Mouse (Mus musculus): ENCODE results near the gene Grin3b.

Grin3b gene

GRCm38 (mm10) chr10:79970415-79971182 is at the start of gene Grin3b:
Gene Grin3b (plus strand): TSS chr10:79970715.
- peak; percentile 51 to 53 for DNase-seq

- no peak for DNase-seq
These were observed 49.5 kb upstream of the Grin3b start, which contains the start of gene R3hdm4 for GRCm38 (mm10) chr10:79920958-79921535. Gene R3hdm4 (minus strand): TSS chr10:79921208.

- DNase-seq: peak in 1 of 2 experiments; percentile 37
These were observed 48.9 kb upstream of the Grin3b start for GRCm38 (mm10) chr10:79921572-79921971.

GRCm38 (mm10) chr10:79924998-79925784 is 45.3 kb upstream of the Grin3b start:
- peak; percentile 97 to 99 for DNase-seq

GRCm38 (mm10) chr10:79925785-79926490 is 44.6 kb upstream of the Grin3b start:
- peak in 1 of 2 experiments; percentile 52 for DNase-seq

GRCm38 (mm10) chr10:79926491-79927323 is 43.8 kb upstream of the Grin3b start, which contains the start of gene Arid3a:
Gene Arid3a (plus strand): TSS chr10:79927043.
- DNase-seq: peak; percentile 91 to 94

- peak; percentile 78 for DNase-seq
These were observed 43.0 kb upstream of the Grin3b start for GRCm38 (mm10) chr10:79927324-79928029.

- peak; percentile 53 to 60 for DNase-seq
These were observed 42.4 kb upstream of the Grin3b start for GRCm38 (mm10) chr10:79928030-79928694.

GRCm38 (mm10) chr10:79928907-79929701 is 41.4 kb upstream of the Grin3b start:
- peak; percentile 59 to 68 for DNase-seq

- peak in 1 of 2 experiments; percentile 39 for DNase-seq
These were observed 40.3 kb upstream of the Grin3b start for GRCm38 (mm10) chr10:79929967-79930825.

GRCm38 (mm10) chr10:79930826-79931186 is 39.7 kb upstream of the Grin3b start:
- DNase-seq: peak; percentile 63 to 76

- DNase-seq: peak in 1 of 2 experiments; percentile 41
These were observed 38.7 kb upstream of the Grin3b start for GRCm38 (mm10) chr10:79931797-79932196.

- peak; percentile 78 to 89 for DNase-seq
These were observed 37.8 kb upstream of the Grin3b start for GRCm38 (mm10) chr10:79932736-79933135.

- peak; percentile 63 to 64 for DNase-seq
These were observed 37.3 kb upstream of the Grin3b start for GRCm38 (mm10) chr10:79933145-79933679.

GRCm38 (mm10) chr10:79933861-79934260 is 36.7 kb upstream of the Grin3b start:
- no peak for DNase-seq

- DNase-seq: peak; percentile 97 to 98
These were observed 36.2 kb upstream of the Grin3b start for GRCm38 (mm10) chr10:79934272-79934721.

GRCm38 (mm10) chr10:79934794-79935569 is 35.5 kb upstream of the Grin3b start:
- DNase-seq: peak; percentile 59 to 60
